Mouse (Mus musculus): ENCODE data around the gene Efcab2.
A peak's percentile ranks its signal among the peaks of the same experiment; 100 is the strongest.

- TF ChIP-seq EP300 (IDR thresholded peaks at IDR 0.05; ENCODE audit: low read depth) (no peak), CTCF (IDR thresholded peaks at IDR 0.05; ENCODE audit: low read depth) (peak; percentile 71)
Measured at GRCm38 (mm10) chr1:178468280-178468679, 62.4 kb downstream of the Efcab2 start.

Measured in liver, postnatal 0 days (tissue).